Mouse (Mus musculus) liver, adult 2 months (tissue): ENCODE measurements around the gene Keg1.

ENCODE experiments used
- CTCF ChIP-seq: fragments of 200-500 bp; IDR thresholded peaks from 2 replicates; pipeline ENCODE4 v1.5.1; 2011; ENCODE audit warnings: low read depth, low read length, control low read depth
- POLR2A ChIP-seq: fragments of 200-500 bp; IDR thresholded peaks from 2 replicates; pipeline ENCODE4 v1.6.1; 2011; ENCODE audit warnings: low read length, control low read depth; ENCODE audit not compliant: insufficient read depth; ENCODE audit errors: extremely low read depth

GRCm38 (mm10) chr19:12708986-12709385 is 13.4 kb downstream of the Keg1 start:
- TF ChIP-seq POLR2A (no peak), CTCF (no peak)
